Mouse (Mus musculus): ENCODE measurements around the gene Nod1. TPM values are rescaled to one million over a fixed set of nuclear protein-coding genes. Genes with fewer than 3 reads are reported as not detected.

Nod1 gene
- polyA plus RNA-seq, 1 experiment, result 18.3 TPM

DNA sequence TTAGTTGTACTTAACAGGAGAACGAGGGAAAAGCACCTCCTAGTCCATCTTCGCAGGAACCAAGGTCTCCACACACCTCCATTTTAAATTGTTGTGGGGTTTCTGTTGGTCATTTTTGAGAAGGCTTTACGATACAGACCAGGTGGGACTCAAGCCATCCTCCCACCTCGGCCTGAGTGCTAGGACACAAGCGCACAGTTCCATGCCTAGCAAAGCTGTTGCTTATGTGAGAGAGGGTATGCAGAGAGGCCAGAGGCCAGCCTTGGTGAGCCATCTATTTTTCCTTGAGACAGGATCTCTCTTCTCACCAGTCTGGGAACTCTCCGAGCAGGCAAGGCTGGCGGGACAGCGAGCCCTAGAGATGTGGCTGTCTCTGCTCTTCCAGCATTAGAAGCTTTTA, 11.7 kb upstream of the Nod1 start:
- Histone ChIP-seq H3K4me1 (replicated peaks; ENCODE audit: control insufficient read depth, insufficient read depth, low read length) (no peaks in the 10 kb centered on the region), H3K4me3 (ENCODE audit: control insufficient read depth, insufficient read depth, low read length) (no peak overlapping the region), H3K27ac (ENCODE audit: control insufficient read depth, insufficient read depth, low read length) (no peak overlapping the region), H3K36me3 (ENCODE audit: control insufficient read depth, insufficient read depth, low read length) (no peaks in the 10 kb centered on the region), H3K27me3 (ENCODE audit: control insufficient read depth, insufficient read depth, low read length) (no peaks in the 10 kb centered on the region)
- DNase-seq, result no peak
- TF ChIP-seq CTCF (IDR thresholded peaks at IDR 0.05; ENCODE audit: borderline replicate concordance, control insufficient read depth, extremely low read depth, insufficient read depth, low read length, poor library complexity) (no peak), POLR2A (IDR thresholded peaks at IDR 0.05; ENCODE audit: control insufficient read depth, extremely low read depth, insufficient read depth, low read length, poor library complexity) (no peak)
- WGBS, result 98% methylated on average over 8 of the region's 8 CpGs

DNA sequence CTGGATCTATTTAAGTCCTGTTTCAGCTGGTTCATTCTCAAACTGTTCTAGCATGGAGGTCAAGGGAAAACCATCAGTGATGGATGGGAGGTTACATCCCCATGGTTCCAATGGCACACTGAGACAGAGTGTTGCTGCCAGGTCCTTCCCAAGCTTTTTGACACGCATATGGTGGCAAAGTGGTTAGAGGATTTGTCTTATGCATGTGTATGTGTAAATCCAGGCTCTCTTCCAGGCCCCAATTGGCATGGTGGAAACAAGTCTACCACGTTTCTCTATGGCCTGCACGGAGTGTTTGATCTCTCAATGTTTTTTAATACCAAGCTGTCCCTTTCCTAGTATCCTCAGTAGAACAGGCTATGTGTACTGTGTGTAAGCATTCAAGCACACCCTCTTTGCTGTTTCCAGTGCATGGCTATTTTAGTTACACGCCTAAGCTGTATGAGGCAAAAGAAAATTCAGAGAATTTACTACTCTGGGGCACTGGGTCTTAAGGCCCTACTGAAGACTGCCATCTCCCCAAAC, 11.2 kb upstream of the Nod1 start:
- TF ChIP-seq CTCF (IDR thresholded peaks at IDR 0.05; ENCODE audit: borderline replicate concordance, control insufficient read depth, extremely low read depth, insufficient read depth, low read length, poor library complexity) (no peak), POLR2A (IDR thresholded peaks at IDR 0.05; ENCODE audit: control insufficient read depth, extremely low read depth, insufficient read depth, low read length, poor library complexity) (no peak)
- Histone ChIP-seq H3K27ac (ENCODE audit: control insufficient read depth, insufficient read depth, low read length) (no peak overlapping the region), H3K4me1 (replicated peaks; ENCODE audit: control insufficient read depth, insufficient read depth, low read length) (no peaks in the 10 kb centered on the region), H3K36me3 (ENCODE audit: control insufficient read depth, insufficient read depth, low read length) (no peaks in the 10 kb centered on the region), H3K27me3 (ENCODE audit: control insufficient read depth, insufficient read depth, low read length) (no peaks in the 10 kb centered on the region), H3K4me3 (ENCODE audit: control insufficient read depth, insufficient read depth, low read length) (no peak overlapping the region)
- 98% methylated on average over 4 of the region's 4 CpGs for WGBS
- no peak for DNase-seq

DNA sequence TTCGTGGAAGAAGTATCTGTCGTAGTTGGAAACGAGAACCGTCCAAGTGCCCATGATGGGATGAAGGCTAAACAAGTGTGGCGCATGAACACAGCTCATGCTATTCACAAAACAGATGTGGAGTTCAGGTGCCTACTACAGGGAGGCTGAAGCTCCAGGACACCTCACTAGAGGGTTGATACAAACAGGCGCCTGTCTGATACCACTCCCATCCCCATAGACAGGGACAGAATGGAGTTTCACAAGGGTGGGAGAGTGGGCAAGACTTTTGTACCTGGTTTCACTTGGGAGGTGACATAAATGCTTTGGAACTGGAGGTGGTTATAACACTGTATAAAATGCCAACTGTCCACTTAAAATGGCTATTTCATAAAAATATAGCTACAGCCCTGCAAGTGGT, 7.0 kb upstream of the Nod1 start:
- Histone ChIP-seq H3K27ac (ENCODE audit: control insufficient read depth, insufficient read depth, low read length) (no peak overlapping the region), H3K36me3 (ENCODE audit: control insufficient read depth, insufficient read depth, low read length) (no peaks in the 10 kb centered on the region), H3K27me3 (ENCODE audit: control insufficient read depth, insufficient read depth, low read length) (no peaks in the 10 kb centered on the region), H3K4me3 (ENCODE audit: control insufficient read depth, insufficient read depth, low read length) (no peak overlapping the region), H3K4me1 (replicated peaks; ENCODE audit: control insufficient read depth, insufficient read depth, low read length) (no peaks in the 10 kb centered on the region)
- DNase-seq, result no peak
- 98% methylated on average over 6 of the region's 6 CpGs for WGBS
- TF ChIP-seq CTCF (IDR thresholded peaks at IDR 0.05; ENCODE audit: borderline replicate concordance, control insufficient read depth, extremely low read depth, insufficient read depth, low read length, poor library complexity) (no peak), POLR2A (IDR thresholded peaks at IDR 0.05; ENCODE audit: control insufficient read depth, extremely low read depth, insufficient read depth, low read length, poor library complexity) (no peak)

DNA sequence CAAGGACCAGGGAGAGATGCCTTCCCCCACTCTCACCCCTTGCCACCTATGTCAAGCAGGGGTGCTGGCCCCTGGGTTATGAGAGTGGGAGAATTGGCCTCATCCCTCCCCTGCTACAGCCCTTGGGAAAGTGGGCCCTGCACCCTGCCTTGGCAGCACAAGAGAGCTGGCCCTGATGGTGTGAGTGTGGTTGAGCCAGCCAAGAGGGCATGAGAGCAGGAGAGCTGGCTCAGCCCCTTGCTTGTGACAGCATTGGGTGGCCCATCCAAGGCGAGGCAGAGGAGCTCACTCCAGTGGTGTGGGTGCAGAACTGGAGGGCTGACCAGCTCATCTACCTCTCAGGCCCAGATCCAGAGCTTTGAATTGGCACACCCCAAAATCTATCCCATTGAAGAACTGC, 3.2 kb upstream of the Nod1 start:
- Histone ChIP-seq H3K4me3 (ENCODE audit: control insufficient read depth, insufficient read depth, low read length) (no peak overlapping the region), H3K27me3 (ENCODE audit: control insufficient read depth, insufficient read depth, low read length) (no peaks in the 10 kb centered on the region), H3K36me3 (ENCODE audit: control insufficient read depth, insufficient read depth, low read length) (no peaks in the 10 kb centered on the region), H3K4me1 (replicated peaks; ENCODE audit: control insufficient read depth, insufficient read depth, low read length) (0 out of 2 replicates have a peak, but pooled peaks cover 5% of the 10 kb centered on the region), H3K27ac (ENCODE audit: control insufficient read depth, insufficient read depth, low read length) (no peak overlapping the region)
- DNase-seq, result no peak
- WGBS, result 93% methylated on average over 1 of the region's 1 CpGs
- no peak for TF ChIP-seq POLR2A (IDR thresholded peaks at IDR 0.05; ENCODE audit: control insufficient read depth, extremely low read depth, insufficient read depth, low read length, poor library complexity)
- TF ChIP-seq CTCF (IDR thresholded peaks at IDR 0.05; ENCODE audit: borderline replicate concordance, control insufficient read depth, extremely low read depth, insufficient read depth, low read length, poor library complexity), result no peak

GRCm38 (mm10) chr6:54974501-54974900, 2.1 kb upstream of the Nod1 start:
- H3K36me3 ChIP-seq (ENCODE audit: control insufficient read depth, insufficient read depth, low read length), result no peaks in the 10 kb centered on the region
- H3K27me3 ChIP-seq (ENCODE audit: control insufficient read depth, insufficient read depth, low read length), result no peaks in the 10 kb centered on the region
- H3K27ac ChIP-seq (ENCODE audit: control insufficient read depth, insufficient read depth, low read length), result no peak overlapping the region
- DNase-seq, result peak; percentile 56
- 0 out of 2 replicates have a peak, but pooled peaks cover 5% of the 10 kb centered on the region for H3K4me1 ChIP-seq (replicated peaks; ENCODE audit: control insufficient read depth, insufficient read depth, low read length)
- no peak overlapping the region for H3K4me3 ChIP-seq (ENCODE audit: control insufficient read depth, insufficient read depth, low read length)
- 67% methylated on average over 5 of the region's 5 CpGs for WGBS
- TF ChIP-seq POLR2A (IDR thresholded peaks at IDR 0.05; ENCODE audit: control insufficient read depth, extremely low read depth, insufficient read depth, low read length, poor library complexity), result no peak
- no peak for TF ChIP-seq CTCF (IDR thresholded peaks at IDR 0.05; ENCODE audit: borderline replicate concordance, control insufficient read depth, extremely low read depth, insufficient read depth, low read length, poor library complexity)

GRCm38 (mm10) chr6:54972929-54973211, 458 bp upstream of the Nod1 start:
- H3K36me3 ChIP-seq (ENCODE audit: control insufficient read depth, insufficient read depth, low read length), result no peaks in the 10 kb centered on the region
- peak; percentile 37 for DNase-seq
- under 1% methylated on average over 5 of the region's 5 CpGs for WGBS
- H3K4me1 ChIP-seq (replicated peaks; ENCODE audit: control insufficient read depth, insufficient read depth, low read length), result 0 out of 2 replicates have a peak, but pooled peaks cover 5% of the 10 kb centered on the region
- H3K27ac ChIP-seq (ENCODE audit: control insufficient read depth, insufficient read depth, low read length), result no peak overlapping the region
- TF ChIP-seq POLR2A (IDR thresholded peaks at IDR 0.05; ENCODE audit: control insufficient read depth, extremely low read depth, insufficient read depth, low read length, poor library complexity) (no peak), CTCF (IDR thresholded peaks at IDR 0.05; ENCODE audit: borderline replicate concordance, control insufficient read depth, extremely low read depth, insufficient read depth, low read length, poor library complexity) (no peak)
- H3K27me3 ChIP-seq (ENCODE audit: control insufficient read depth, insufficient read depth, low read length), result no peaks in the 10 kb centered on the region
- peak overlapping the region; percentile 31 for H3K4me3 ChIP-seq (ENCODE audit: control insufficient read depth, insufficient read depth, low read length)

DNA sequence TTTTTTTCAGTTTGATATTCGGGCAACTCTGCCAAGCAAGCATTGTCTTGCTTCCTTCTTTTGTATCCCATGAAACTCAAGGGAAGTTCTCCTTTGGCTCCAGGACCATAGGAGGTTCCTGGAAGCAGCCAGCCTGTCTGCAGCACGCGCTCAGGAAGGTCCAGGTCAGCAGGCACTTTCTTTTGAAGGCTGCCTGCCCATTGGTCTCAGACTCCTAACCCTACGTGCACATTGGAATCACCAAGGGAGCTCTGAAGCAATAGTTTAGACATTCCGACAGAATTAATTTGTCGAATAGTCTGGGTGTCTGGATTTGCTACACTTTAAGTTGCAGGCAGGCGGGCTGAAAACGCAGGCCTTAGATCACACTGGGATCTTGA, 691 bp downstream of the Nod1 start:
- TF ChIP-seq CTCF (IDR thresholded peaks at IDR 0.05; ENCODE audit: borderline replicate concordance, control insufficient read depth, extremely low read depth, insufficient read depth, low read length, poor library complexity), result no peak
- TF ChIP-seq POLR2A (IDR thresholded peaks at IDR 0.05; ENCODE audit: control insufficient read depth, extremely low read depth, insufficient read depth, low read length, poor library complexity), result no peak
- Histone ChIP-seq H3K4me3 (ENCODE audit: control insufficient read depth, insufficient read depth, low read length) (peak overlapping the region; percentile 65), H3K27ac (ENCODE audit: control insufficient read depth, insufficient read depth, low read length) (no peak overlapping the region), H3K36me3 (ENCODE audit: control insufficient read depth, insufficient read depth, low read length) (no peaks in the 10 kb centered on the region), H3K27me3 (ENCODE audit: control insufficient read depth, insufficient read depth, low read length) (no peaks in the 10 kb centered on the region), H3K4me1 (replicated peaks; ENCODE audit: control insufficient read depth, insufficient read depth, low read length) (0 out of 2 replicates have a peak, but pooled peaks cover 5% of the 10 kb centered on the region)
- 62% methylated on average over 8 of the region's 8 CpGs for WGBS
- DNase-seq, result no peak

All from thymus, adult 2 months (tissue).